Mouse (Mus musculus): ENCODE results near the gene Cyth3.
A peak's percentile ranks its signal among the peaks of the same experiment; 100 is the strongest.

The Cyth3 gene

DNA sequence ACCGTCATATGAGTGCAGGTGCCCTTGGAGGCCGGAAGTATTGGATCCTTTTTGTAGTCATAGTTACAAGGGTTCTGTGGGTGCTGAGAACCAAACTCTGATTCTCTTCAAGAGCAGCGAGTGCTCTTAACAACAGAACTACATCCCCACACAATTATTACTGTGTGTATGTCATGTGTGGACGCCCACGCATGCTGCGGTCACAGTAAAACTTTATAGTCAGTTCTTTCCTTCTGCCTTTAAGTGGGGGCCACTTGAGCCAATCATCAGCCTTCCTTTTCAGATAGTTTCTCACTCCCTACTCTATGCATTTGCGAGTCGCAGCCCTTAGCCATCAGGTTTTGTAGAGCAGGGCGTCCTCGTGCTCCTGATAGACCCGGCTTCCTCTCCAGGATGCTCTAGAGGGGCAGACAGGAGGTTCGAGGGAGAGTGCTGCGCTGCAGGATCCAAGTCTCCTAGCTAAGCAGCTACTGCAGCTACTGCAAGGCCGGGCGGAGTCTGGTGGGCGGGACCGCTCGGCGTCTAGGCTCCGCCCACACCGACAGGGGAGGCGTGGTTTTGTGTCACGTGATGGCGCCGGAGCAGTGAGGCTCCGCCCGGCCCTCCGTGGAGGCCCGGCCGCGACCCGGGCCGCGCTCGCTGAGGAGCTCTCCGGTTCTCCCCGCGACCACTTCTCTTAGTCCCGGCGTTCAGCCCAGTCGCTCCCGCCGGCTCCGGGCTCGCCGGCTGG is at the start of gene Cyth3:
Gene Cyth3, plus strand, starts transcription at position 555 of the 730 bp plus-strand sequence.
- peak; percentile 96 for DNase-seq (ENCODE audit: low spot score)

- no peak for DNase-seq (ENCODE audit: low spot score)
These were observed 49.2 kb upstream of the Cyth3 start for GRCm38 (mm10) chr5:143573067-143573466.

- no peak for DNase-seq (ENCODE audit: low spot score)
These were observed 47.7 kb upstream of the Cyth3 start for GRCm38 (mm10) chr5:143574261-143575178.

DNA sequence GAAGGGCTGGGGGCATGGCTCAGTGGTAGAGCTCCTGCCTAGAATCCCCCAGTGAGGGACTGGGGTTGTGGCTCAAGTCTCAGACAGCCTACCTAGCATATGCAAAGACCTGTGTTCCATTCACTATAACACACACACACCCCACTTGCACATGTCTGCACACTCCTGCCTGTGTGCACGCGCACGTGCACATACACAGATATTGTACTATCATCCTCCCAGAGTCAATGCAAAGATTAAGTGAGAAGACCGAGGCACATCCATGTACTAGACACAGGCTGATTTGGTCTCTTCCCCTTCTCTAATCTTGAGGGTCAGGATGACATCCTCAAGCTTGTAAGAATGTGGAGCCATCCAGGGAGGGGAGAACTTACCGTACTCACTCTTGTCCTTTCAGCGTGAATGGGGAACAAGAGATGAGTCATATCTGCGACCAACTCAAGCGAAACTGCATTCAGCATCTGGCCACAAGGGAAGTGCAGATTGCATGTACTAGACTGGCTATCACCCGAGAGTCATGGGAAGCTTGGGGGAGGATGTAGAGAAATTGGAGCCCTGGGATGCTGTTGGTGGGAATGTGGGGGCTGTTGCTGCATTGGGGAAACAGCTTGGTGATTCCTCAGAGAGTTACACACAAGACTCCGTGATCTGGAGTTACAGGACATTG is 42.6 kb upstream of the Cyth3 start:
- DNase-seq (ENCODE audit: low spot score) = no peak

- no peak for DNase-seq (ENCODE audit: low spot score)
These were observed 41.3 kb upstream of the Cyth3 start for GRCm38 (mm10) chr5:143580982-143581381.

DNA sequence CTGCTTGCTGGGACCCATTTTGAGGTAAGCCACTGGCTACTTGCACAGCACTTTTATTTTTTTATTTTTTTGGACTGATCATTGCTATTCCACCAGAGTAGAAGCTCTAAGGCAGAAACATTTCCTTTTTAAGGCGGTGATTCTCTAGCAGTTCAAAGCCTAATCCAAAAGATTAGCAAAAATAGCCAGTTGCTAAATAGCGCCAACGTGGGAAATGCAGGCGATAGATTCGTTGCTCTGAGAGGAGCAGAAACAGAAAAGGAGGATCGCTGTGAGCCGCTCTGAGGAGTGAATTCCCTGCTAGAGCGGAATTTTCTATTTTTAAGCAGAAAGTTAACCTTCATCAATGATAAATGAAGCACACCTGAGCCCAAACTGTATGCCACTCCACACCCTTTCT is 40.4 kb upstream of the Cyth3 start:
- DNase-seq (ENCODE audit: low spot score) = no peak

- DNase-seq (ENCODE audit: low spot score) = no peak
These were observed 39.2 kb upstream of the Cyth3 start for GRCm38 (mm10) chr5:143583081-143583480.

GRCm38 (mm10) chr5:143584982-143585381 is 37.3 kb upstream of the Cyth3 start:
- no peak for DNase-seq (ENCODE audit: low spot score)

- DNase-seq (ENCODE audit: low spot score) = no peak
These were observed 35.9 kb upstream of the Cyth3 start for GRCm38 (mm10) chr5:143586386-143586785.

DNA sequence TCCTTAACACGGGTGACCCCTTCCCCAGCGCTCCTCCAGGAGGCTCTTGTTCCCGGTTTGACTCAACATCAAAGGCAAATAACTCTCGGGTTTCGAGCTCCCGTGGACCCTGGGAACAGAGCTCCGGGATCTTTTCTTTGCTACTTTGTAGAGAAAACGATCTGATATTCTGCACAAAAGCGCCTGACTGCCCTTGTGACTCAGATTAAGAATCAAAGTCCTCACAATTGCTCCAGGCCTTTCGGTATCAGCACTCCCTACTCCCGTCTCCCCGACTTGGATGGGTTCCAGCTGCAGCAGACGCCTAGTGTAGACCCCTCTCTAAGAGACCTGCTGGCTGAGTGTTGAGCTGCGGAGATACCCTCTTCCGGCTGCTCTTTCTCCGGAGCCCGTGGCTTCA is 33.1 kb upstream of the Cyth3 start:
- DNase-seq (ENCODE audit: low spot score) = no peak

- no peak for DNase-seq (ENCODE audit: low spot score)
These were observed 29.3 kb upstream of the Cyth3 start for GRCm38 (mm10) chr5:143592926-143593325.

DNA sequence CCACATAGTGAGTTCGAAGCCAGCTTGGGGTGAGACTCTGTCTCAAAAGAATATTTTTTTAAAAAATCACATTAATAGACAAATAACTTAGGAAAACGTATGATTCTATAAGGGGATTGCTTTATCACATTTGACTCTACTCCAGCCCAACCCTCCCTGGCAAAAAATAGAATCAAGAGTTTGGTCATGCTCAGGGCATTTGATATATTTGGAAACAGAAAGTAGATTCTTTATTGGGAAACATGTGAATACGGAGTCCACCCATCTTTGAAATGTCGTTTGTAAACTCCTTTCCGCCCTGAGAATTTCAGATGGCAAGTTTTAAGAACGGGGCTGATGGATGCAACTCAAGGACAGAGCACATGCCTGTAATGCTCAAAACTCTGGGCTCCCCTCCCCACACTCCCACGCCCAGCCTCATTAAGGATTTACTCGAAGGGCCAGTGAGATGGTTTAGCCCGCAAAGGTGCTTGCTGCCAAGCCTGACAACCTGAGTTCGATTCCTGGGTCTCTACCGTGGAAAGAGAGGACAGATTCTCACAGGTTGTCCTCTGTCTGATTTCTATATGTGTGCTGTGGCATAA is 28.6 kb upstream of the Cyth3 start:
- no peak for DNase-seq (ENCODE audit: low spot score)

DNA sequence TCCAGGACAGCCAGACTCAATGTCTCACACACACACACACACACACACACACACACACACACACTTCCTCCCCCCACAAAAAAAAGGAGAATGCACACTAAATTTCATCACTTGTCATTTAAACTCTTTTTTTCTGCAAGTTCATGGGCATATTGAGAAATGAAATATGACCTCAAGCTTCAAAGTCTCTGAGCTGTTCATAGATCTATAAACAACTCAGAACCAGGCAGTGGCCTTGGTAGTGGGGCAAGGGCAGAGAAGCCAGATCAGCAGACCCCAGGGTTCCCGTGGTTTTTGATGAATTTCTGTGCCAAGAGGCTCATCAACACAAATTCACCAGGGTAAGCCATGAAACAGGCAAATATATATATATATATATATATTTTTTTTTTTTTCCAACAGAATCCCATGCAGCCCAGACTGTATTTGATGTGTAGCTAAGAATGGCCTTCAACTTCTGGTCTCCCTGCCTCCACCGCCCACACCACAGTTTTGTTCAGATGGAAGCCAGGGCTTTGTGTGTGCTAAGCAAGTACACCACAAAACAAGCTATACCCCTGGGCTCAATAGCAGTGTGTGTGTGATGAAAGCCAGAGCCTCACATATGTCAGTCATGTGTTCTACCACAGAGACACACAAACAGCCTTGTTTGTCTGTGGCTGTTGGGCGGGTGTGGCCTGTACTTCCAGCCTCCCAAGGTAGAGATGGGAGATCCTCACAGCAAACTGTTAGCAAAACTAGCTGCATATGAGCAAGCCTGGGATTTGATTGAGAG is 27.8 kb upstream of the Cyth3 start:
- no peak for DNase-seq (ENCODE audit: low spot score)

DNA sequence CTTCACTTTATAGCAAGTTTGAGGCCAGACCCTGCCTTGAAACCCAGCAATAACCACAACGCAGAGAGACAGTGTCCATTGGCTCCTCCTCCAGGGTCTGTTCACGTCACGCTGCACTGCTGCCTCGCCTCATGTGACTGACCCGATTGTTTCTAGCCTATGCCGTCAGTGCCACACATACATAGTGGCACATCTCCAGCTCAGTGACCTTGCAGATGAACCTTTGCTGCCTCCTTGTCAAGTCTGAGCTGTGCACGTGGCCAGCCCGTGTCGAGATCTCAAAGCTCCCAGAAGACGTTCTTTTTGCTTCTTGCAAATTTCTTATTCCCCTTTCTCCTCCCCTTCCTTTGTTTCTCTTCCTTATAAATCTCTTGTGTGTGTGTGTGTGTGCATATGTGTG is 20.2 kb upstream of the Cyth3 start:
- no peak for DNase-seq (ENCODE audit: low spot score)

GRCm38 (mm10) chr5:143604157-143604774 is 18.0 kb upstream of the Cyth3 start:
- no peak for DNase-seq (ENCODE audit: low spot score)

DNA sequence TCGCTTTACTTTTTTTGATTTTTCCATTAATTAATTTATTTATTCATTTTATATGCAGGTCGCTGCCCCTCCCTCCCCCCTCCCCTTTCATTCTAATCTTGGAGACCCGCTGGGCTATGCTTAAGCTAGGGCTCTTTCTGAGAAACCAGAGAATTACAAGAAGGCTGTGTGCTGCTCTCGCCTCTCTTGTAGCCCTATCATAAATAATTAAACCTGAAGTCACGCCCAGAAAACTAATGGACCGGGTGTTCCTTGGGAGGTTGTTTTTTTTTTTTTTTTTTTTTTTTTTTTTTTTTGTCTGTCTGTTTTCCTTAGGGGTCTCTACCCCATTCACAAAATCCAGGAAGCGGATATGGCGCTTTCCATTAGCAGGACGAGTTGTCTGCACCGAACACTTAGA is 15.5 kb upstream of the Cyth3 start:
- DNase-seq (ENCODE audit: low spot score) = no peak

DNA sequence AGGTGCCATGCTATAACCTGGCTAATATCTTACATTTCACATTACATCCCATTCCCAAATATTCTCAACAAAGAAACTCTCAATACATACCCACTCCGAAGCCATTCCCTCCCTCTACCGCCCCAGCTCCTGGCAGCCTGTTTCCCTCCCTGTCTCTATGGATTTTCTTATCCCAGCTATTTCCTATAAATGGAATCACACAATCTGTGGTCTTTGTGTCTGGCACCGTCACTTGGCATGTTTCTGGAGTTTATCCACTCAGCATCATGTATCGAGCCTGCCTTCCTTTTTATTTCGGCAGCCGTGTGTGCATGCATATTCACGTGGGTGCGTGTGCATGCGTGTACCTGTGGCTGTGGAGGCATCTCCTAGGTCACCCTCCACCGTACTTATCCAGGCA is 14.1 kb upstream of the Cyth3 start:
- DNase-seq (ENCODE audit: low spot score) = no peak

- no peak for DNase-seq (ENCODE audit: low spot score)
These were observed 10.3 kb upstream of the Cyth3 start for GRCm38 (mm10) chr5:143611954-143612353.

GRCm38 (mm10) chr5:143613265-143613664 is 9.0 kb upstream of the Cyth3 start:
- DNase-seq (ENCODE audit: low spot score) = no peak

- no peak for DNase-seq (ENCODE audit: low spot score)
These were observed 7.7 kb upstream of the Cyth3 start for GRCm38 (mm10) chr5:143614519-143614918.

DNA sequence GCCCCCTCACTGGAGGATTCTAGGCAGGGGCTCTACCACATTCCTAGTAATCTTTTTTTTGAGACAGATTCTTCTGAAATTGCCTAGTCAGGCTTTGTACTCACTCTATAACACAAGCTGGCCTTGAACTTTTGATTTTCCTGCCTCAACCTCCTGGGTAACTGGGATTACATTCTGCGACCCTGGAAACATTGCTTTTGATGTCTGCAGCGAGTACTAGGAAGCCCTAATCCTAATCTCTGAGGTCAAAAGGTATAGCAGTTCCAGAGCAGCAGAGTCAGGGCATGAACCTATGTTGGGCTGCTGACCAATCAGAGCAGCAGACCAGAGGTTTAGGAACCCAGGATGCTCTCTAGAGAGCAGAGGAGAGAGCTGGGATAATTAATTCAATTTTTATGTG is 6.9 kb upstream of the Cyth3 start:
- DNase-seq (ENCODE audit: low spot score) = no peak

Measured in retina, embryonic 14.5 days (tissue).